Mouse (Mus musculus): ENCODE results near the gene Copb1.
A peak's percentile ranks its signal among the peaks of the same experiment; 100 is the strongest.

Gene Copb1

GRCm38 (mm10) chr7:114253885-114254833 lies at the start of gene Copb1:
Copb1 (minus strand) TSS chr7:114254711.
- DNase-seq (ENCODE audit: extremely low spot score), result peak; percentile 90

DNA sequence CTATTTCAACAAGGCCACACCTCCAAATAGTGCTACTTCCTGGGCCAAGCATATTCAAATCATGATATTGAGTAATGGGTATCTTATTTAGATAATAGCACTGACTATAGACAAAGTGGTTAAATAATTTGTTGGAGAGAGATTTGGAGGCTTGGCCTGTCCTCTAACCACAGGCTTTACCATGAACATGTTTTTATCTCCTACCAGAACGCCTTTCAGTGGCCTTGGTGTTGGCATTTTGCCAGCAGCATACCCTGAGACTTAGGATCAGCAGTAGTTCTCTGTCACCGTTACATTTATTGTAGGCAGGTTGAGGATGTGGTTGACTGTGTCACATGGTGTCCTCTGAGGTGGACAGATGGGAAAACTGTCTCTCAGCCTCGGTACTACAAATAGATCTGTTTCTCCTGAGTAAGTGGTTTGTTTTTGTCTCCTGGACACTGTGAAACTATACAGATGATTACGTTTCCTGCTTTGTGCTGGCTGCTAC lies 46.8 kb upstream of the Copb1 start:
- DNase-seq (ENCODE audit: extremely low spot score), result no peak

- DNase-seq (ENCODE audit: extremely low spot score), result no peak
Measured at GRCm38 (mm10) chr7:114300782-114301181, 46.3 kb upstream of the Copb1 start.

- no peak for DNase-seq (ENCODE audit: extremely low spot score)
Measured at GRCm38 (mm10) chr7:114299247-114299646, 44.7 kb upstream of the Copb1 start.

DNA sequence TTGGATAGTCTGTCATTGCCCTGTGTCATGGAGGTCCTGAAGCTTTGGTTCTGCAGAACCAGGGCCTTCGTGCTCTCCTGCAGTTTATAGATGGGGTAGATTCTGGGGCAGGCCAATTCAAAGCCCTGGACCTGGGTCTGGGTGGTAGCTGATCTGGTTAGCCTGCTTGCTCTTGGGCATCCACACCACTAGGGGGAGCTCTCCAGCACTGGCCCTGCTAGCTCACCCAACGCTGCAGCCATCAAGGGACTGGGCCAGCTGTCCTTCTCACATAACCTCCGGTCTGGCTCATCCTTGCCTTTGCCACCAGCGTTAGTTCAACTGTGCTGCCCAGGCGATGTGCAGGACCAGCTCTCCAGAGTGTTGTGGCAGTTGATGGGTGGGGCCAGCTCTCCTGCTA lies 40.2 kb upstream of the Copb1 start:
- no peak for DNase-seq (ENCODE audit: extremely low spot score)

DNA sequence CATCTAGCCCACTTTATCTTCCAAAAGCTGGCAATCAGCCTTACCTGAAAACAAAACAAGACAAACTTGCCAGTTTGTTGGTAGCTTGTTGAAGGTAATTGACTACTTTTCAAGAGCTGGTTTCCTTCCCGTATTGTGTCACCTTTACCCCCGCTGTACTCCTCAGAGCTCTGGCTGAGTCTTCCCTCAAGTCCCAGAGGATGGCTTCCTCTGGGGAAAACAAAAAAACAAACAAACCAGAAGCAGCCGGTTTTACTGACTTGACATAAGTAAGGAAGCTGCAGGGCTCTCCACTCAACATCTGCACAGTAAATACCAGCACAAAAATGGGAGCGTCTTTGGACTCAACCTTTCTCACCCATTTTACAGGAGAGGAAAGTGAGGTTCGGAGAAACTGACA lies 39.4 kb upstream of the Copb1 start:
- no peak for DNase-seq (ENCODE audit: extremely low spot score)

- peak; percentile 29 for DNase-seq (ENCODE audit: extremely low spot score)
Measured at GRCm38 (mm10) chr7:114292501-114292971, 38.0 kb upstream of the Copb1 start.

GRCm38 (mm10) chr7:114291461-114292335 lies 37.2 kb upstream of the Copb1 start:
- peak; percentile 33 for DNase-seq (ENCODE audit: extremely low spot score)

- DNase-seq (ENCODE audit: extremely low spot score), result no peak
Measured at GRCm38 (mm10) chr7:114290078-114290506, 35.6 kb upstream of the Copb1 start.

- no peak for DNase-seq (ENCODE audit: extremely low spot score)
Measured at GRCm38 (mm10) chr7:114284296-114284910, 29.9 kb upstream of the Copb1 start.

- no peak for DNase-seq (ENCODE audit: extremely low spot score)
Measured at GRCm38 (mm10) chr7:114283006-114283405, 28.5 kb upstream of the Copb1 start.

DNA sequence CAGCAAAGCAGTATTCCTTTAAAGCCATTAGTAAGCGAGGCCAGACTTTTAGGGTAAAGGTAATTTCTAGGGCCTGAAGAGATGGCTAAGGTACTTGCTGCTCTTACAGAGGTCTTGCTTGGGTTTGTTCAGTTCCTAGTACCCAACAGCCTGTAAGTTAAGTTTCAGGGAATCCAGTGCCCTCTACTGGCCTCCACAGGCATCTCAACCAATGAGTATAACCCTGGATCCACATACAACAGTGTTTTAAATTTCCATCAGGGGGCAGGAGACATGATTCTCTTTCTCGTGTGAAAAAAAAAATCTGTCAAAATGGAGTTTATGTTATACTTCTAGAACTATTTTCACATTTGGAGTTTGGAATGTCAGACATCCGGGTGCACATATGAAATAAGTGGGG lies 27.2 kb upstream of the Copb1 start:
- no peak for DNase-seq (ENCODE audit: extremely low spot score)

- DNase-seq (ENCODE audit: extremely low spot score), result peak; percentile 97
Measured at GRCm38 (mm10) chr7:114276005-114276752, 21.7 kb upstream of the Copb1 start, which contains the start of gene Psma1. Psma1 (minus strand) TSS chr7:114276118.

DNA sequence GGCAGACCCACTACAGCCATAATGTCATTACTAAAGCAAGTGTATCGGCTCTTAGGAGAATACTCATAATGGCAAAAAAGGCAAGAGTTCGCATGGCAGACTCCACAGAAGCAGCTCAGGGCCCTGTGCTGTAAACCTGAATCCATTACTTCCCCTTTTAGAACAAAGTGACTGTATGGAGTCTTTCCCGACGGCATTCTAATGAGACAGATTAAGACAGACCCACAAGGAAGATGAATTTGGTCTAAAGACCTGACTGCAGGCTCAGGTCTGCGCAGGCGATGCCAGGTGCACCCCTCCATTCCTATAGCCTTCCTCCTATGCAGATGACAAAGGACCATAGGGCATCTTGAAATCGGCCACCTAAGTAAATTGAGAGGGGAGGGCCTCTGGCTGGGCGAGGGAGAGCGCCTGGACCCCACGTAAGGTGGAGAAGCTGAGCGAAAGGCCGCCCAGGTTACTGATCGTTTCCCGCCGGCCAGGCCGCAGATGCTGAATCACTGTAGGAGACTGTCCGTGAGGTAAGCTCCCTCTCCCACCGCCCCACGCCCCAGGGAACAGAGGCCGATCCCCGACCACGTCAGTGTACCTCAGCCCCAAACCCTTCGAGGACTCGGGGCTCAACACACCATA lies 21.0 kb upstream of the Copb1 start:
- no peak for DNase-seq (ENCODE audit: extremely low spot score)

DNA sequence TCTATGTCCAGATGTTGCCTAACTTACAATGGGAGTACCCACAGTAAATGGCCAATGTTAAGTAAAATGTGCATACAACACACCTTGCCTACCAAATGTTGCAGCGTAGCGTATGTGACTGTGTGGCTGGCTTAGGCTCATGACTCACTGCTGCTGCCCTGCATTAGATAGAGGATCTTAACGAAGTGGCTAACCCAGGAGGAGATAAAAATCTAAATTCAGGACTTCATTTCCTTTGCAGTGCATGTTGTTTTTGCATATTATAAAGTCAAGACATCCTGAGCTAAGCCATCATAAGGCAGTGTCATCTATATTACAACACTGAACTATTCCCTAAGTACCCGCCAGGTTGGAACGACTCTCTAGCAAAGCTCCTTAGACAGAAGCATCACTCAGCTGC lies 13.9 kb upstream of the Copb1 start:
- no peak for DNase-seq (ENCODE audit: extremely low spot score)

GRCm38 (mm10) chr7:114251684-114252083 lies 2.8 kb downstream of the Copb1 start:
- no peak for DNase-seq (ENCODE audit: extremely low spot score)

- no peak for DNase-seq (ENCODE audit: extremely low spot score)
Measured at GRCm38 (mm10) chr7:114233980-114234379, 20.5 kb downstream of the Copb1 start.

DNA sequence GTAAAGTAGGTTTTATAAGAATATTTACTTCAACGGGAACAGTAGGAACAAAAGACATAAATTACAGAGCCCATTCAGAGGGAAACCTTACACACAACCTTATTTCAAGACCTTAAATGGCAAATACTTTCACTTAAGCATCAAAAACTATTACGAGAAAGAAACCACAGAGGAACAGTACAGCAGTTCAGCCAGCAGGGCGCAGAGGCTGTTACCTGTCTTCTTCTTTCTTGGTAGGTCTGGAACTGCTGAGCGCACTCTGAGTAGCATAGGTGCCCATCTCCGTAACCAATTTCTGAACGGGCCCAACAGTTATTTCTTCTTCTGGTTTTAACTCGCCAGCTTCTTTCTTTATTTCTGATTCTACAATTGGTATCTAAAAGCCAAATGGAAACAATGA lies 21.5 kb downstream of the Copb1 start:
- DNase-seq (ENCODE audit: extremely low spot score), result no peak

DNA sequence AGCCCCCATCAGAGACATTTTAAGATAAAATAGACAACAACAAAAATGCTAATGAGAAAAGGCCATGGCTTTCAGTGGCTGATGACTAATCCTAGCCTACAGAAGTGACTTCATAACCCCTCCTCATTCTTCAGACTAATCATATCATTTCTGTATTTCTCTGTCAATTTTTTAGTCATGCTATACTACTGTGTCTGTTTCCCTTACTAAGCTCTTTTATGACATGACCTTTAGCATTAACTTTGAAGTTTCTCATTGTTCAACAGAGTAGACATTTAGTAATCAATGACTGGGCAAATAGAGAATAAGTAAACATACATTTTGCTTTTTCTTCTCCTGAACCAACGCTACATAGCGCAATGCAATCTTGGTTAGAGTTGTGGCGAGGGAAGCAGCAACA lies 22.7 kb downstream of the Copb1 start:
- no peak for DNase-seq (ENCODE audit: extremely low spot score)

GRCm38 (mm10) chr7:114226521-114226920 lies 28.0 kb downstream of the Copb1 start:
- DNase-seq (ENCODE audit: extremely low spot score), result no peak
